Mouse (Mus musculus) lung, postnatal 0 days (tissue): ENCODE measurements around the gene Zfp324.

Experiments
- CTCF ChIP-seq: IDR thresholded peaks from 2 replicates; pipeline ENCODE4 v1.5.1; 2016; ENCODE audit warnings: antibody characterized with exemption, mild to moderate bottlenecking
- EP300 ChIP-seq: IDR thresholded peaks from 2 replicates; pipeline ENCODE4 v1.6.1; 2016; ENCODE audit warnings: antibody characterized with exemption, mild to moderate bottlenecking, control low read depth

- TF ChIP-seq CTCF (no peak), EP300 (no peak)
Observed at GRCm38 (mm10) chr7:12949032-12949871, 16.4 kb upstream of the Zfp324 start.
